Mouse (Mus musculus) E14TG2a.4 (cell line): ENCODE data around the gene Sstr4.

ENCODE experiments used
- CTCF ChIP-seq: conservative IDR thresholded peaks from 2 replicates; pipeline ENCODE4 v1.5.1; 2014; ENCODE audit warnings: low read length
- POU5F1 ChIP-seq: IDR thresholded peaks from 2 replicates; pipeline ENCODE4 v1.6.1; 2014; ENCODE audit warnings: low read length, borderline replicate concordance

GRCm38 (mm10) chr2:148395131-148396051, at the start of gene Sstr4:
- TF ChIP-seq CTCF (no peak; the same call in 1 of the 2 replicates), POU5F1 (no peak)
